Mouse (Mus musculus) urinary bladder, postnatal 14 days (tissue): ENCODE results near the gene Bcam.

ENCODE experiments used
- DNase-seq: peaks from one replicate; pipeline ENCODE4 v3.0.0; 2021; ENCODE audit warnings: low spot score

Gene Bcam

GRCm38 (mm10) chr7:19754065-19754464 is 16.8 kb downstream of the Bcam start:
- no peak for DNase-seq

GRCm38 (mm10) chr7:19753587-19753986 is 17.2 kb downstream of the Bcam start:
- DNase-seq = peak; percentile 75

DNA sequence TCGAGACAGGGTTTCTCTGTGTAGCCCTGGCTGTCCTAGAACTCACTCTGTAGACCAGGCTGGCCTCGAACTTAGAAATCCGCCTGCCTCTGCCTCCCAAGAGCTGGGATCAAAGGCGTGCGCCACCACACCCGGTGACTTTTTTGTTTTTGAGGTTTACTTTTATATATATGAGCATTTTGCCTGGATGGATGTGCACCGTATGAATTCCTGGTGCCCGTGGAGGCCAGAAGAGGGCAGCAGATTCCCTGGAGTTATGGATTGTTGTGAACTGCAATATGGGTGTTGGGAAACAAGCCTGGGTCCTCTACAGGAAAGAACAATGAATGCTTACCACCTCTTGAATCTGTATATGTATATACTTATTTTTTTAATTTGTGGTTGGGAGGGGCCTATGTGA is 18.2 kb downstream of the Bcam start:
- no peak for DNase-seq

GRCm38 (mm10) chr7:19751070-19751383 is 19.8 kb downstream of the Bcam start:
- DNase-seq = no peak

- DNase-seq = peak; percentile 92
Measured at GRCm38 (mm10) chr7:19750217-19751069, 20.4 kb downstream of the Bcam start, which contains the start of gene Nectin2. Gene Nectin2, minus strand, starts transcription at chr7:19750483.

GRCm38 (mm10) chr7:19749389-19750216 is 21.2 kb downstream of the Bcam start:
- DNase-seq = peak; percentile 99

DNA sequence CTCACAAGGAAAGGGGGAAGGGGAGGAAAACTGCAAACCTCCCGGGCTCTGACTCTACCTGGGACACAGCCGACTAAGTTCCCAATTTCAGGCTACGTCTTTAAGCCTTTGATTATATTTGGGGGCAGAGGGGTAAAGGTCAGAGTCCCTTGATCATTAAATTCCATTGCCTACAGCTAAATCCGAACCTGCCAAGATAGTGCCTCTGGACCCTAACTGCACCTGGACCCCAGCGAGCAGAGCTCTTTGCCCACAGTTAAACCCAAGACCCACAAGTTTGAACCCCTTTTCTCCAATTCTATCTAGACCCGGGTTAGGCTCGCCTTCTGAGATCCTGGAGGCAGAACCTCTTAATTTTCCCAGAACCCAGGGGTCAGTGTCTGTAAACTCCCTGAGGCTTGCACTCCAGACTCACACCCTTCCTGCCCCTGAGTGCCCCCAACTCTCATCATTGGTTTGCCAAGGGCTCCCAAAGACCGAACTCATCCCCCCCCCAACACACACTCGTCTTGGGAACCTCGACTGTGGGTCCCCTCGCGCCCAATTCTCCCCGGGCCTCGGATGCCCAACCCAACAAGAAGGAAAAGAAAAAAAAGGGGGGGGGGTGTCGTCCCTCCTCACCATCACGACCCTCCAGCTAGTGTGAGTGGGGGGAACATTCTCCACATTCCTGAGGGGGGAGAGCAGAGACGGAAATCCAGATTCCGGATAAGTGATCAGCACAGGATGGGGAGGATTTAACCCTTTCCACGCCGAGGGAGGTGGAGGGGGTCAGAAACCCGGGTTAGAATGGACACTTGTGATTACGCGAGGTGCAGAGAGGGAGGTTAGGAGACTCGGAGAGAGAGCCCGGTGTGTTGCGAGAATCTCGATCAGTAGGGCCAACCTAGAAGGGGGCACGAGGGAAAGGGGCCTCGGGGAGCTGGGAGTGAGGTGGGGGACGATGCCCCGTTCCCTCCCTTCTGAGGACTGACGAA is 22.3 kb downstream of the Bcam start:
- peak; percentile 52 for DNase-seq

- peak; percentile 37 for DNase-seq
Measured at GRCm38 (mm10) chr7:19747420-19748218, 23.2 kb downstream of the Bcam start.

DNA sequence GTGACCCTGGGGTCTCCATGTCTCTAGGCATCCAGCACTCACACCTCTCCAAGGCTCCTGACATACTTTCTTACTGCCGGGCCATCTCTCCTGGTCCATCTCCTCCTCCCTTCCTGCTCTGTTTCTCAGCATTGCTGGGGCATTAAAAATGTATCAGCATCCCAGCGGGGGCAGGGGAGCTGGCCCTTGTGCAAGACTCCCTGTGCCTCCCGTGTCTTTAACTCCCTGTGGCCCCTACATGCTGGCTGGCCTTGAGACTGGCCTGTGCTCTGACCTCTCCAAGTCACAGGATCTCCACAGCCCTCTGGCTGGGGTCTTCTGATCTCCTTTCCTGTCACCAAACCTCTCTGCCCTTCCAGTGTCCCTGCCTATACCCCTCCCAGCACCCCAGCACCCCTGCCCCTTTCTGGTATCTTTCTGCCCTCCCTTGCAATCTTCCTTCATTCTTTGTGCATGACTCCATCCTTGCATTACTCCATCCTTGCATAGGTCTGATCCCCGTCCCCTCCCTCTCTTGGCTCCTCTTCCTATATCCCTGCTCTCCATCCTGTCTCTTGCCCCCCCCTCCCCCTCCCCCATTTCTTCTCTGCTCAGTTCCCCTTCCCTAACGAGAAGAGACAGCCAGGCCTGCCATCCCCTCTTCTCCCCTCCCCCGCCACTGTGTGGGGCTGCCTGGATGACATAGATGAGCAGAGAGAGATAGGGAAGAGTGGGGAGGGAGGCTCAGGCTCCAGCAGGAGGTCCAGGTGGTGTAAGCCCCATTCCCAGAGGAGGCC is 24.2 kb downstream of the Bcam start:
- DNase-seq = no peak

DNA sequence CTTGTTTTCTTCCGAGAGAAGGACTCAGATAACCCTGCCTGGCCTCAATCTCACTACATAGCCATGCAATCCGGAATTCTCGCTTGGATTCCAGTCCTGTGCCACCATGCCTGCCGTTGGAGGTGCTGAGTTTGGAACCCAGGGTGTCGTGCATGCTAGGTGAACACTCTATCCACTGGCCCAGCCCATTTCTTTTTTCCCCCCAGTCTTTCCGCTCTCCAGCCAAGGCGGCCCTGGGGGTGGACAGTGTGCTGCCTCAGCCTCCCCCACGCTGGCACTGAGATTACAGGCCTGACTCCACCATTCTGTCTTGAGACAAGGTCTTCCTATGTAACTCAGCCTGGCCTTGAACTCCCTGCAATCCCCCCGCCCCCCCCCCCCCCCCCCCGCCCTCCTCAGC is 24.8 kb downstream of the Bcam start:
- no peak for DNase-seq

GRCm38 (mm10) chr7:19744590-19745385 is 26.0 kb downstream of the Bcam start:
- no peak for DNase-seq

DNA sequence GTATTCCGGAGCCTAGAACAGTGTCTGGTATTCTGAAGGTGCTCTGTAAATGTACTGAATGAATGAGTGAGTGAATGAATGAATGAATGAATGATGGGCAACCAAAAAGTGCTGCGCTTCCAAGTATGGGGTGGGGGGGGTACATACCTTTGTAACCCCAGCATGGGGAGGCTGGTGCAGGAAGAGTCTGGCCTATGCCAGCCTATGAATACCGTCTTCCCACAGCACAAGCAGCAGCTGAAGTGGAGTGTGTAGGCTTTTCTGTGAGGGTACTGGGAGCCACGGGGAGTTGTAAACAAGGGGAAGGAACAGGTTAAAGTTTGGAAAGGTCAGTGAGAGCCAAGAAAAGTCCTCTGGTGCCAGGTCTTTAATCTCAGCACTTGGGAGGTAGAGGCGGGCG is 27.0 kb downstream of the Bcam start:
- no peak for DNase-seq

DNA sequence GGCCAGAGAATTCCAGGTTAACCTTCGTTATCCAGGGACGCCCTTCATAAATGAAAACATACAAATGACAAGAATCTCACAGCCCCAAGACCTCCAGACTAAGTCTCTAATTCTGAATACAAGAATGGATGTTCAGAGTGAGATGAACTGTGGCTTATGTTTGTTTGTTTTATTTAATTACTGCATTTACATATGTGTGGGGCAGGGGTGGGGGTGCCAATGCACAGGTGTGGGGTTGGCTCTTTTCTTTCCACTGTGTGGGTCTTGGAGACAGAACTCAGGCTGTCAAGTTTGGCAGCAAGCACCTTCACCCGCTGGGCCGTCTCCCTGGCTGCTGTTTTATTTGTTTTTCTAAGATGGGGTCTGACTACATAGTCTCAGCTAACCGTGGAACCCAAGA is 28.3 kb downstream of the Bcam start:
- DNase-seq = no peak

DNA sequence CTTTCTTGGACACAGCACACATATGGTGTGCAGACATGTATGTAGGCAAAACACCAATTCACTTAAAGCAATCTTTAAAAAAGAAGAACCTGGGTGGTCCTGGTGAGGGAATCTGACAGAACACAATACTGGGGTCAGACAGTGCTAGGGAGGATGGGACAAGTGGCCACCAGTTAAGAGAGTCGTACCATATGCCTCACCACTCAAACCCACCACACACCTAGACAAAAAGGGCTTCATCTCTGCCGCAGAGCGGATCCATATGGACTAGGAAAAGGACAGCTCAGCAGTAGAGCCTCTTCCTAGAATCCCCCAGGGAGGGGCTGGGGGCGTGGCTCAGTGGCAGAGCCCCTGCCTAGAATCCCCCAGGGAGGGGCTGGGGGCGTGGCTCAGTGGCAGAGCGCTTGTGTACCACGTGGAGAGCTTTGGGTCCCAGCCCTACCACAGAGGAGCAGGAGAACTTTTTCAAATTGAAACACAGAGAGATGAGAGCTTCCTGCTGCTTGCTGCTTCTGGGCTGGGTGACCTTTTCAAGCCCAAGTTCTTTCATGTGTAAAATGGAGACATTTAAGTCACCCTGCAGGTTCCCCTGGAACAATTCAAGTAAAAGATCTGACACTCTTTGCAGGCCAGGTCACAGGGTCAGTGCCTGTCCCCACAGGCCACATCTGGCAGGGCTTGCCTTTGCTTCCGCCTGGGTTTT is 29.3 kb downstream of the Bcam start:
- DNase-seq = peak; percentile 40

DNA sequence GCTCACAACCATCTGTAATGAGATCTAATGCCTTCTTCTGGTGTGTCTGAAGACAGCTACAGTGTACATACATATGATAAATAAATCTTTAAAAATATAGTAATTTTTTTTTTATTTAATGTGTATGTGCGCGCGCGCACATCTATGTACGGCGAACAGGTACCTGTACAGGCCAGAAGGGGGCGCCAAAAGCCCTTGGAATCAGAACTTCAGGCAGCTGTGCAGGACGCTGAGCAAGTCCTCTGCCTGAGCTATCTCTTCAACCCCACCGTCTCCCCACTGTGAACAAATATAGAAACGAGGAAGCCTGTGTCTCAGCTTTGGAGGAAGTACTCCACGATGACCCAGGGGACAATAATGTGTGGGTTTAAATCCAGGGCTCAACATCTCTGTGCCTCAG is 30.5 kb downstream of the Bcam start:
- no peak for DNase-seq

- no peak for DNase-seq
Measured at GRCm38 (mm10) chr7:19738771-19739170, 32.0 kb downstream of the Bcam start.

DNA sequence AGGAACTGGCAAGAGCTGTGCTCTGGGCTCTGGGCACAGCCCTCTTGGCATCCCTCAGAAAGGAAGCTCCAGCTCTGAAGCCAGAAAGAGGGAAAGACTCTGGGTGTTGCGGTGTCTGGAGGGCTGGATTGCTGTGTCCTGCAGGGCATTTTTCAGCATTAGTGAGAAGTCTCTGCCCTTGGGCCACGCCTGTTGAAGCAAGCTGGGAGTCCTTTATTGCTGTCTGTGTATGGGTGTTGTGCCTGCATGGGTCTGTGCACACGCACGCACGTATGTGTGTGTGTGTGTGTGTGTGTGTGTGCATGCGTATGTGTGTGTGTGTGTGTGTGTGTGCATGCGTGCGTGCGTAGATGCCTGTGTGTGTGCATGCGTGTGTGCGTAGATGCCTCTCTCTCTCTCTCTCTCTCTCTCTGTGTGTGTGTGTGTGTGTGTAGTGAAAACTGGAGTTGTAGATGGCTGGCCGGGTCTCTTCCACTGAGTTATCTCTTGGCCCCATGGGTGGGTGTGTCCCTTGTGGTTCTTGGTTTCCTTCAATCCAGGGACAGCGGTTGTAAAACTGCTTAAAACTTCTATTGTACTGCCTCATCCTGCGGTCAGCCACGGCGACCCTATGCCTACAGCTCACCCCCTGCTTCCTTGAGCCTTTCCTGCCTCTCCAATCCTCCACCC is 34.3 kb downstream of the Bcam start:
- no peak for DNase-seq

GRCm38 (mm10) chr7:19734178-19734666 is 36.6 kb downstream of the Bcam start:
- no peak for DNase-seq
